Mouse (Mus musculus): ENCODE data around the gene Zfp36l1. TPM values are rescaled to one million over a fixed set of nuclear protein-coding genes. Genes with fewer than 3 reads are reported as not detected.

The Zfp36l1 gene
- polyA plus RNA-seq, 1 experiment, result 253 TPM

GRCm38 (mm10) chr12:80150624-80151023, 37.8 kb upstream of the Zfp36l1 start:
- Histone ChIP-seq H3K4me3 (ENCODE audit: control insufficient read depth, insufficient read depth, low read length) (no peak overlapping the region), H3K36me3 (ENCODE audit: control insufficient read depth, insufficient read depth, low read length) (no peaks in the 10 kb centered on the region), H3K27ac (ENCODE audit: control insufficient read depth, insufficient read depth, low read length) (no peak overlapping the region), H3K4me1 (replicated peaks; ENCODE audit: control insufficient read depth, insufficient read depth, low read length) (no peaks in the 10 kb centered on the region), H3K27me3 (ENCODE audit: control insufficient read depth, insufficient read depth, low read length) (no peaks in the 10 kb centered on the region)
- no peak for TF ChIP-seq CTCF (IDR thresholded peaks at IDR 0.05; ENCODE audit: borderline replicate concordance, control insufficient read depth, extremely low read depth, insufficient read depth, low read length, poor library complexity)
- no peak for TF ChIP-seq POLR2A (IDR thresholded peaks at IDR 0.05; ENCODE audit: control insufficient read depth, extremely low read depth, insufficient read depth, low read length, poor library complexity)
- WGBS, result 80% methylated on average over 8 of the region's 8 CpGs
- no peak for DNase-seq

GRCm38 (mm10) chr12:80147563-80148214, 34.9 kb upstream of the Zfp36l1 start:
- Histone ChIP-seq H3K4me3 (ENCODE audit: control insufficient read depth, insufficient read depth, low read length) (no peak overlapping the region), H3K4me1 (replicated peaks; ENCODE audit: control insufficient read depth, insufficient read depth, low read length) (no peaks in the 10 kb centered on the region), H3K27ac (ENCODE audit: control insufficient read depth, insufficient read depth, low read length) (no peak overlapping the region), H3K27me3 (ENCODE audit: control insufficient read depth, insufficient read depth, low read length) (no peaks in the 10 kb centered on the region), H3K36me3 (ENCODE audit: control insufficient read depth, insufficient read depth, low read length) (no peaks in the 10 kb centered on the region)
- 95% methylated on average over 11 of the region's 11 CpGs for WGBS
- TF ChIP-seq CTCF (IDR thresholded peaks at IDR 0.05; ENCODE audit: borderline replicate concordance, control insufficient read depth, extremely low read depth, insufficient read depth, low read length, poor library complexity) (no peak), POLR2A (IDR thresholded peaks at IDR 0.05; ENCODE audit: control insufficient read depth, extremely low read depth, insufficient read depth, low read length, poor library complexity) (no peak)
- no peak for DNase-seq

- no peaks in the 10 kb centered on the region for H3K4me1 ChIP-seq (replicated peaks; ENCODE audit: control insufficient read depth, insufficient read depth, low read length)
- no peaks in the 10 kb centered on the region for H3K36me3 ChIP-seq (ENCODE audit: control insufficient read depth, insufficient read depth, low read length)
- no peak overlapping the region for H3K4me3 ChIP-seq (ENCODE audit: control insufficient read depth, insufficient read depth, low read length)
- WGBS, result 43% methylated on average over 21 of the region's 21 CpGs
- no peak overlapping the region for H3K27ac ChIP-seq (ENCODE audit: control insufficient read depth, insufficient read depth, low read length)
- DNase-seq, result peak; percentile 48
- no peaks in the 10 kb centered on the region for H3K27me3 ChIP-seq (ENCODE audit: control insufficient read depth, insufficient read depth, low read length)
- TF ChIP-seq POLR2A (IDR thresholded peaks at IDR 0.05; ENCODE audit: control insufficient read depth, extremely low read depth, insufficient read depth, low read length, poor library complexity) (no peak), CTCF (IDR thresholded peaks at IDR 0.05; ENCODE audit: borderline replicate concordance, control insufficient read depth, extremely low read depth, insufficient read depth, low read length, poor library complexity) (0 out of 2 replicates have a peak, but pooled peaks have one; percentile 32)
These were observed 33.7 kb upstream of the Zfp36l1 start for GRCm38 (mm10) chr12:80146227-80147223.

- TF ChIP-seq CTCF (IDR thresholded peaks at IDR 0.05; ENCODE audit: borderline replicate concordance, control insufficient read depth, extremely low read depth, insufficient read depth, low read length, poor library complexity) (no peak), POLR2A (IDR thresholded peaks at IDR 0.05; ENCODE audit: control insufficient read depth, extremely low read depth, insufficient read depth, low read length, poor library complexity) (no peak)
- no peak overlapping the region for H3K4me3 ChIP-seq (ENCODE audit: control insufficient read depth, insufficient read depth, low read length)
- no peaks in the 10 kb centered on the region for H3K27me3 ChIP-seq (ENCODE audit: control insufficient read depth, insufficient read depth, low read length)
- H3K27ac ChIP-seq (ENCODE audit: control insufficient read depth, insufficient read depth, low read length), result no peak overlapping the region
- H3K4me1 ChIP-seq (replicated peaks; ENCODE audit: control insufficient read depth, insufficient read depth, low read length), result no peaks in the 10 kb centered on the region
- no peak for DNase-seq
- no peaks in the 10 kb centered on the region for H3K36me3 ChIP-seq (ENCODE audit: control insufficient read depth, insufficient read depth, low read length)
- WGBS, result 91% methylated on average over 8 of the region's 8 CpGs
These were observed 32.6 kb upstream of the Zfp36l1 start for GRCm38 (mm10) chr12:80145365-80145764.

GRCm38 (mm10) chr12:80144846-80145245, 32.0 kb upstream of the Zfp36l1 start:
- Histone ChIP-seq H3K27ac (ENCODE audit: control insufficient read depth, insufficient read depth, low read length) (no peak overlapping the region), H3K4me1 (replicated peaks; ENCODE audit: control insufficient read depth, insufficient read depth, low read length) (no peaks in the 10 kb centered on the region), H3K27me3 (ENCODE audit: control insufficient read depth, insufficient read depth, low read length) (no peaks in the 10 kb centered on the region), H3K36me3 (ENCODE audit: control insufficient read depth, insufficient read depth, low read length) (no peaks in the 10 kb centered on the region), H3K4me3 (ENCODE audit: control insufficient read depth, insufficient read depth, low read length) (no peak overlapping the region)
- TF ChIP-seq CTCF (IDR thresholded peaks at IDR 0.05; ENCODE audit: borderline replicate concordance, control insufficient read depth, extremely low read depth, insufficient read depth, low read length, poor library complexity) (no peak), POLR2A (IDR thresholded peaks at IDR 0.05; ENCODE audit: control insufficient read depth, extremely low read depth, insufficient read depth, low read length, poor library complexity) (no peak)
- DNase-seq, result no peak
- 96% methylated on average over 3 of the region's 3 CpGs for WGBS

GRCm38 (mm10) chr12:80141470-80141869, 28.7 kb upstream of the Zfp36l1 start:
- WGBS, result 22% methylated on average over 7 of the region's 7 CpGs
- peak; percentile 53 for DNase-seq
- H3K27ac ChIP-seq (ENCODE audit: control insufficient read depth, insufficient read depth, low read length), result no peak overlapping the region

More at GRCm38 (mm10) chr12:80141470-80141869, 28.7 kb upstream of the Zfp36l1 start:
- H3K4me3 ChIP-seq (ENCODE audit: control insufficient read depth, insufficient read depth, low read length), result no peak overlapping the region
- H3K27me3 ChIP-seq (ENCODE audit: control insufficient read depth, insufficient read depth, low read length), result no peaks in the 10 kb centered on the region
- no peaks in the 10 kb centered on the region for H3K4me1 ChIP-seq (replicated peaks; ENCODE audit: control insufficient read depth, insufficient read depth, low read length)
- TF ChIP-seq CTCF (IDR thresholded peaks at IDR 0.05; ENCODE audit: borderline replicate concordance, control insufficient read depth, extremely low read depth, insufficient read depth, low read length, poor library complexity) (peak; percentile 93), POLR2A (IDR thresholded peaks at IDR 0.05; ENCODE audit: control insufficient read depth, extremely low read depth, insufficient read depth, low read length, poor library complexity) (no peak)
- no peaks in the 10 kb centered on the region for H3K36me3 ChIP-seq (ENCODE audit: control insufficient read depth, insufficient read depth, low read length)

Data from thymus, adult 2 months (tissue).